Mouse (Mus musculus): ENCODE measurements around the gene Tcirg1.

DNA sequence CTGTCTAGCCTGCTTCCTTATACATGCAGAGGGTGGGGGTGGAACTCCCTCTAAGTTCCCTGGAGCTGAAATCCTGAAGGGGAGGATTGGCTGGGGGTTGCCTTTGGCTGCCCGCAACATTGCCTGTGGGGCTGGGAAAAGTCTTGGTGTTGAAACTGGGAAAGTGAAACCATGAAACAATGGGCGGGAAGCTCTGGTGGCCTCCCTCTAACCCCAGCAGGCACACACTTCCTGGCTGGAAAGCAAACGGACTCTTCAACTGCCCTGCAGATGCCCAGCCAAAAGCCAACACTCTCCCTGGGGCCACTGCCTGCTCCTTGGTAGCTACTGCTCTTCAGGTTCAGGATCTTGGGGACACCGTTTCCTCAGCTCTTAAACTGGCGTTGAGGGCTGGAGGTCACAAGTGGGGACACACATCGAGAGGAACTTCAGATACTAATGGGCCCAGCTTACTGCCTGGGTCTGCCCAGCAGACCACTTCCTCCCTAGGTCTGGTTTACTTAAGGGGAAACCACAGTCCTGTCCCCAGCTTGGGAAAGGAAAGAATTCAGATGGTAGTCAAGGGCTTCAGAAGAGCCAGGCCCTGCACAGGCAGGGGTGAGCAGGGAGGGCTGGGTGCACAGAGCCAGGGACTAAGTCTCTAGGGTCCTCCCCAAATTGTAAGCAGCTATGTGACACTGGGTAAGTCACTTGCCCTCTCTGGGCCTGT is 1.5 kb downstream of the Tcirg1 start:
- TF ChIP-seq CTCF (conservative IDR thresholded peaks at IDR 0.05; ENCODE audit: insufficient read depth, insufficient read length, low read depth, low read length), result no peak
- TF ChIP-seq POLR2A (IDR thresholded peaks at IDR 0.05; ENCODE audit: low read depth, low read length), result no peak
